Mouse (Mus musculus) stomach, embryonic 15.5 days (tissue): ENCODE data around the gene Fam71a. TPM values are rescaled to one million over a fixed set of nuclear protein-coding genes. Genes with fewer than 3 reads are reported as not detected.

Source experiments
- ATAC-seq: fragments of 200-750 bp; cut with Nextera tagmentation; 2 replicates; pipeline ENCODE4 v1.8.0; 2017; ENCODE audit warnings: low read depth, moderate number of reproducible peaks, moderate TSS enrichment; ENCODE audit not compliant: insufficient read depth, low FRiP score
- H3K27ac ChIP-seq: fragments of 300-500 bp; sonication (generic); 2 replicates; pipeline ENCODE4 v1.5.1; 2015; ENCODE audit warnings: mild to moderate bottlenecking, inconsistent platforms
- H3K27me3 ChIP-seq: fragments of 300-500 bp; sonication (generic); replicated peaks from 2 replicates; pipeline ENCODE4 v1.6.1; 2015; ENCODE audit warnings: inconsistent platforms
- H3K36me3 ChIP-seq: fragments of 300-500 bp; sonication (generic); 2 replicates; pipeline ENCODE4 v1.6.1; 2015; ENCODE audit warnings: inconsistent platforms
- H3K4me1 ChIP-seq: fragments of 300-500 bp; sonication (generic); 2 replicates; pipeline ENCODE4 v1.6.1; 2015; ENCODE audit warnings: inconsistent platforms
- H3K4me2 ChIP-seq: fragments of 300-500 bp; sonication (generic); 2 replicates; pipeline ENCODE4 v1.6.1; 2015; ENCODE audit warnings: mild to moderate bottlenecking, inconsistent platforms
- H3K4me3 ChIP-seq: fragments of 300-500 bp; sonication (generic); replicated peaks from 2 replicates; pipeline ENCODE4 v1.5.1; 2015; ENCODE audit warnings: inconsistent platforms
- H3K9ac ChIP-seq: fragments of 300-500 bp; sonication (generic); 2 replicates; pipeline ENCODE4 v1.6.1; 2015; ENCODE audit warnings: inconsistent platforms
- H3K9me3 ChIP-seq: fragments of 300-500 bp; sonication (generic); 2 replicates; pipeline ENCODE4 v1.6.1; 2016; ENCODE audit warnings: inconsistent platforms
- WGBS: fragments of 180-500 bp; shearing (Covaris S2); methylation state at CpG from one replicate; pipeline ENCODE4 v1.1.7; 2015; 5-methylcytosine and 5-hydroxymethylcytosine counted together
- polyA plus RNA-seq: library from polyadenylated mRNA; unstranded; fragments of >200 nt; fragmentation: Nextera tagmentation; extraction: Ambion mirVana; gene quantifications from 2 replicates; pipeline ENCODE4 v1.2.1, GENCODE M21; 2015

The Fam71a gene
- polyA plus RNA-seq, result not detected in 2 replicates

DNA sequence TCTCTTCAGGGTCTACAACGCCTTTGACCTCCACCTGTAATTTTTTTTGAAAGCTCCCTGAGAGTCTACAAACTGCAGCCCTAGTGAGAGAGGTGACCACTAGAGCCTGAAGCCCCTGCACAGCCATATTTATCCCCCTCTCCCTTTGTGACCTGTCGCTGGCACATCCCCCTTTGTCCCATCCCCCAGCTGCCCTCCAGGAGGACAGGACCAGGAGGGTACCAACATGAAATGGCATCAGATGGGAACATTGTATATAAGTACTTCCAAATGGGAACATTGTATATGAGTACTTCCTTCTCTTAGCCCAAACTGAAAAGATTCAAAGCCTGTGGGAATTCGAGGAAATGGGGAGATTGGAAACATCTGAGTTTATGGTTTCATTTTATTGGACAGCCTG lies at the start of gene Fam71a:
Gene Fam71a, minus strand, starts transcription at position 101 of the 400 bp plus-strand sequence.
- H3K27ac ChIP-seq, result no peak within 1 kb of the TSS
- WGBS, result 76% methylated on average over 3 of the region's 3 CpGs

DNA sequence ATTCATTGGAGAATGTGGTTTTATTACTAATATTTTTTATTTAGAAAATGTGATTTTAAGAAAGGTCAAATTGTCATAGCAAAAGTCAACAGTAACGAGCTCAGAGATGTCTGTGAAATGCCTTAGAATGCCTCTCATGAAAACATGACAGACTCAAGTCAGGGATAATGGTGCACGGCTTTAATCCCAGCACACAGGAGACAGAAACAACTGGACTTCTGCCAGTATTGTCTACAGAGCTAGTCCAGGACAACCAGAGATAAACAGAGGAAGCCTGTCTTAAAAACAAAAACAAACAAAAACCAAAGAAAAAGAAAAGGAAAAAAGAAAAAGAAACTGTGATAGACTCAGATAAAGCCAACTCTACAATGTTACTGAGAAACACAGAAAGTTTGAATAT lies 46.5 kb upstream of the Fam71a start:
- Histone ChIP-seq H3K36me3 (no peaks in the 10 kb centered on the region), H3K9me3 (no peaks in the 10 kb centered on the region), H3K4me3 (no peak overlapping the region), H3K4me2 (no peak overlapping the region), H3K27me3 (no peaks in the 10 kb centered on the region), H3K4me1 (0 out of 2 replicates have a peak, but pooled peaks cover under 1% of the 10 kb centered on the region), H3K27ac (no peak overlapping the region), H3K9ac (no peak overlapping the region)
- 44% methylated on average over 2 of the region's 2 CpGs for WGBS
- ATAC-seq, result no peak

More for the DNA sequence above, at the start of gene Fam71a:
- ATAC-seq, result no peak
- Histone ChIP-seq H3K4me1 (no peaks in the 10 kb centered on the region), H3K4me3 (no peak within 1 kb of the TSS), H3K4me2 (no peak within 1 kb of the TSS), H3K27me3 (no peaks in the 10 kb centered on the region), H3K9me3 (no peaks in the 10 kb centered on the region), H3K36me3 (no peaks in the 10 kb centered on the region), H3K9ac (no peak within 1 kb of the TSS)

DNA sequence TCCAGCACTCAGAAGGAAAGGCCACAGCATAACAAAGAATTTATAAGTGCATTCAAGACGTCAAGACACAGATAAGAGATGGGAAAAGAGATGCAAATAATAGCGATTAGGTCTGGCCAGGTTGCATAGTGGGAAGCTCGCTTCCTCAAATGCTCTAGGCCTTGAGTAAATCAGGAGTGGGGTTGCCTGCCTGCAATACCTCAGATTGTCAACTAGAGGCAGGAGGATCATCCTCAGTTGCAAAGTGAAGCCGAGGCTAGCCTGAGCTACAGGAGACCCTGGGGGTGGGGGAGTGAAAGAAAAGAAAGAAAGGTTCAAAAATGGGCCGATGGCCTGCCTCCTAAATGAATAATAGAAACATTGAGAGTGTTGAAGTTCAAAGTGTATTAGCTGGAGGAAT lies 41.2 kb upstream of the Fam71a start:
- Histone ChIP-seq H3K4me2 (no peak overlapping the region), H3K9ac (no peak overlapping the region), H3K4me1 (no peaks in the 10 kb centered on the region), H3K27ac (no peak overlapping the region), H3K27me3 (no peaks in the 10 kb centered on the region), H3K9me3 (no peaks in the 10 kb centered on the region), H3K4me3 (no peak overlapping the region), H3K36me3 (no peaks in the 10 kb centered on the region)
- ATAC-seq, result no peak
- 72% methylated on average over 5 of the region's 5 CpGs for WGBS

DNA sequence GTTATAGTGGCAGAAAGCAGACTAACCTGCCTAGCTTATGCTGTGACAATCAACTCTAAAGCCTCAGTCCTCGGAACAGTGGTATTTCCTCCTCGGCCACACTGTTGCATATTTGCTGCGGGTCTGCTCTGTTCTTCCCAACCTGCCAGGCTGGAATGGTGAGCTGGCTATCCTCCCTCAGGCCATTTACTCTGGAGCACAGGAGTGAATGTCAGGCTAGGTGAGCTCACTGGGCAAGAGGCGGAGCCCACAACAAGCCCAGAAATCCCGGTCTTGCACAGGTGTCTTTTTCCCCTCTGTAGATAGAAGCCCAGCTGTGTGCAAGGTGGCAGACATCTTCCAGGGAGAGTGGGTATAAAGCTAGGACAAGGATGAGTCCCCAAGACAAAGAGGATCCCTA lies 40.3 kb upstream of the Fam71a start:
- Histone ChIP-seq H3K4me1 (no peaks in the 10 kb centered on the region), H3K9ac (no peak overlapping the region), H3K4me3 (no peak overlapping the region), H3K36me3 (no peaks in the 10 kb centered on the region), H3K4me2 (no peak overlapping the region), H3K27me3 (no peaks in the 10 kb centered on the region), H3K9me3 (no peaks in the 10 kb centered on the region), H3K27ac (no peak overlapping the region)
- no peak for ATAC-seq
- 53% methylated on average over 5 of the region's 5 CpGs for WGBS

DNA sequence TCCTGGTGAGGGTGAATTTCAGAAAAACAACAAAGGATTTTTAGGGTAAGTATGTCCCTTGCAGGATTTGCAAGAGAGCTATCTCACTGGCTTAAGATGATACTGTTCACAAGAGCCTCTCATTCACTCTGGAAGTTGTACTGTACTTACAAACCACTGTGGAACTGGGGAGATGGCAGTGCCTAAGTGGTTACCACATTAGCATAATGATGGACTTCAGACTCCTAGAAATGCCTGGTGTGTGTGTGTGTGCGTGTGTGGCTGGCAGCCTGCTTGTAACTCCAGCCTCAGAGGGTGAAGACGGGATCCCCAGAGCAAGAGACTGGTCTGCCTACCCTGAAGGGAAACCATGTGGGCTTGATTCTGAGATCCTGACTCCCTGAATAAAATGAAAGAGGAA lies 38.9 kb upstream of the Fam71a start:
- Histone ChIP-seq H3K27me3 (no peaks in the 10 kb centered on the region), H3K9me3 (no peaks in the 10 kb centered on the region), H3K4me2 (no peak overlapping the region), H3K9ac (no peak overlapping the region), H3K27ac (no peak overlapping the region), H3K36me3 (no peaks in the 10 kb centered on the region), H3K4me3 (no peak overlapping the region), H3K4me1 (no peaks in the 10 kb centered on the region)
- WGBS, result 73% methylated on average over 2 of the region's 2 CpGs
- no peak for ATAC-seq

DNA sequence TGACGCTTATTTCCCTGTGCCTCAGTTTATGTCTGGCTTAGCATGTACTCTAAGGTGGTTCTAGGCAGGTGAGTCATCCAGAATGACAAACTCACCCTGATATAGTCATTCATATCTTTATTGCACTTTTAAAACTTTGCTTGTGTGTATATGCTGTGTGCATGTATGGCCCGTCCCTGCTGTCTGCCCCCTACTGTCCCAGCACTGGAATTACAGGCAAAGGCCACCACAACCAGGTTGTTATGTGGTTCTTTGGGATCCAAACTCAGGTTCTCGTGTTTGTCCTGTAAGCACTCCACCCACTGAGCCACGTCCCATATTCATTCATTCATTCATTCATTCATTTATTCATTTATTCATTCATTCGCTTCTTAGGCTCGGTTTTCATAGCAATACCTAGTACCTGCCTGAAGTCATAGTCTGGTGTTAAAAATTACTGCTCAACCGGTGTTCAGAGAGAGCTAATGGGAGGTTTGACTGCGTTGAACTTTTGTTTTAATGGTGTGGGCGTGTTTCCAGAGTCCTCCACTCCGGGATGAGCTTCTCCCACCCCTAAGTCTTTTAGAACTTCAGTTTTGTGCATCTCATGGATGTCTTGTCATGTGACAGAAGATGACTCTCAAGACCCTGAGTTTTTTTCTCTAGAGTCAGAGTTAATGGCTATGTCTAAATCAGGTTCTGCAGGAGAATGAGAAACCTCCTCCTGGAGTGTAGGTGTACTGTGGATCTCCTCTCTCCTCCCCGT lies 37.8 kb upstream of the Fam71a start:
- no peak overlapping the region for H3K4me2 ChIP-seq
- H3K4me1 ChIP-seq, result no peaks in the 10 kb centered on the region
- H3K9ac ChIP-seq, result no peak overlapping the region
- H3K27ac ChIP-seq, result no peak overlapping the region
- no peaks in the 10 kb centered on the region for H3K36me3 ChIP-seq
- no peak overlapping the region for H3K4me3 ChIP-seq
- no peak for ATAC-seq
- WGBS, result 83% methylated on average over 11 of the region's 11 CpGs
- H3K9me3 ChIP-seq, result no peaks in the 10 kb centered on the region
- H3K27me3 ChIP-seq, result no peaks in the 10 kb centered on the region

DNA sequence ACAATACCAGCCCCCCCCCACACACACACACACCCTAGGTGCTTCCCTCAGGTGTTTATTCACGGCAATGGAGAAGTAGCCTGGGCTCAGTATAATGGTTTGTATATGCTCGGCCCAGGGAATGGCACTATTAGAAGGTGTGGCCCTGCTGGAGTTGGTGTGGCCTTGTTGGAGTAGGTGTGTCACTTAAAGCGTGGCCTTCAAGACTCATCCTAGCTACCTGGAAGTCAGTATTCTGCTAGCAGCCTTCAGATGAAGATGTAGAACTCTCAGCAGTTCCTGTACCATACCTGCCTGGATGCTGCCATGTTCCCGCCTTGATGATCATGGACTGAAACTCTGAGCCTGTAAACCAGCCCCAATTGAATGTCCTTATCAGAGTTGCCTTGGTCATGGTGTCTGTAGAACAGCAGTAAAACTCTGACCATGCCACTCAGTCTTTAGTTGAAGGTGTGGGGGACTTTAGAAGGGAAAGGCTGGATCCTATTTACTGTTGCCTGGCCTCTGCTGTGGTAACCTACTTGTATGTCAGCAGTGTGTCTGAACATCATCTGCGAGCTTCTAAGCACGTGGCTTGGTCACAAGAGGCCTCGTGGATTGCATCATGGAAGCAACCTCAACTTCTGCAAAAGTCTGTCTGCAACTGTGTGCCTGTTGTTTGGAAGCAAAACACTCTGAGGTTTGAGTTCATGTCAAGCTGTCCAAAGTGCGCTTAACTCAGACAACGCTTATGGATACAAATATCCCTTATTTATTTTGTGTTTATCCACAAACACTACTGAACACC lies 36.4 kb upstream of the Fam71a start:
- Histone ChIP-seq H3K27me3 (no peaks in the 10 kb centered on the region), H3K4me3 (no peak overlapping the region), H3K4me2 (no peak overlapping the region), H3K27ac (no peak overlapping the region), H3K4me1 (no peaks in the 10 kb centered on the region), H3K36me3 (no peaks in the 10 kb centered on the region), H3K9me3 (no peaks in the 10 kb centered on the region), H3K9ac (no peak overlapping the region)
- no peak for ATAC-seq
- 83% methylated on average over 9 of the region's 9 CpGs for WGBS

DNA sequence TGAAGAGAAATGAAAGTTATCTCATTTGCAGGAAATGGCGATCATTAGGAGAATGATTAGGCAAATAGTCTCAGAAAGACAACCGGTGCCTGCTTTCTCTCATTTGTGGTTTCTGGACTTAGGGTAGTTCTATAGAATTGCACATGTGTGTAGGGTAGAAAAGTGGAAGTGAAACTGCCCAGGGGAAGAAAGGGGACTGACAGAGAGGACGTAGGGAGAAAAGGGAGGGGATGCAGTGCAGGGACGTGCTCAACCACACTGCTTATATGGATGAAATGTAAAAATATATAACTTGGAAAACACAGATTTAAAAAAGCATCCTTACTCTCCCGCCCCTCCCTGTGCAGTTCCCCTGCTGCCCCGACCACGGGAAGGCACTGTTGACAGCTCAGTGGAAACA lies 33.3 kb upstream of the Fam71a start:
- H3K4me2 ChIP-seq, result no peak overlapping the region
- ATAC-seq, result no peak
- H3K4me1 ChIP-seq, result no peaks in the 10 kb centered on the region
- no peaks in the 10 kb centered on the region for H3K9me3 ChIP-seq
- 61% methylated on average over 7 of the region's 7 CpGs for WGBS
- H3K27ac ChIP-seq, result no peak overlapping the region
- no peak overlapping the region for H3K4me3 ChIP-seq
- no peak overlapping the region for H3K9ac ChIP-seq
- no peaks in the 10 kb centered on the region for H3K36me3 ChIP-seq
- no peaks in the 10 kb centered on the region for H3K27me3 ChIP-seq

DNA sequence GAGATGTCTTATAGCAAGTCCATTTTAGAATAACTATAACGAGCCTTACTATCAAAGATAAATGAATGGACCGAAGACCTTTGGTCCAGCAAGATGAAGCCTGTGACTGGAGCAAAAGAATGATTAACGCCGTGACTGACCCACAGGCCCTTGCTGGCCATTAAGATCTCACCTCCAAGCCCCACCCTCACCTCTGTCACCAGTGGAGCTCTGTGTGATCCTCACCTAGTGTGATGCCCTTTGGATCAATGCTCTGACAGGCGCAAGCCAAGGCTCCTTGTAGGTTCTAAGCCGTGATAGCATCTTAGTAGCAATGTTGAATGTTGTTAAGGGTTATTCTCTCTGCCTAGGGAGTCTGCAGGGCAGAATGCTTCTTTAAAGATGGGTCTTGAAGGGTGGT lies 31.4 kb upstream of the Fam71a start:
- H3K9me3 ChIP-seq, result no peaks in the 10 kb centered on the region
- 86% methylated on average over 6 of the region's 6 CpGs for WGBS
- no peak overlapping the region for H3K9ac ChIP-seq
- H3K36me3 ChIP-seq, result no peaks in the 10 kb centered on the region
- no peak for ATAC-seq
- no peak overlapping the region for H3K4me3 ChIP-seq
- no peaks in the 10 kb centered on the region for H3K4me1 ChIP-seq
- H3K4me2 ChIP-seq, result no peak overlapping the region
- H3K27ac ChIP-seq, result no peak overlapping the region
- peaks cover 13% of the 10 kb centered on the region; the same call in 1 of the 2 replicates for H3K27me3 ChIP-seq

DNA sequence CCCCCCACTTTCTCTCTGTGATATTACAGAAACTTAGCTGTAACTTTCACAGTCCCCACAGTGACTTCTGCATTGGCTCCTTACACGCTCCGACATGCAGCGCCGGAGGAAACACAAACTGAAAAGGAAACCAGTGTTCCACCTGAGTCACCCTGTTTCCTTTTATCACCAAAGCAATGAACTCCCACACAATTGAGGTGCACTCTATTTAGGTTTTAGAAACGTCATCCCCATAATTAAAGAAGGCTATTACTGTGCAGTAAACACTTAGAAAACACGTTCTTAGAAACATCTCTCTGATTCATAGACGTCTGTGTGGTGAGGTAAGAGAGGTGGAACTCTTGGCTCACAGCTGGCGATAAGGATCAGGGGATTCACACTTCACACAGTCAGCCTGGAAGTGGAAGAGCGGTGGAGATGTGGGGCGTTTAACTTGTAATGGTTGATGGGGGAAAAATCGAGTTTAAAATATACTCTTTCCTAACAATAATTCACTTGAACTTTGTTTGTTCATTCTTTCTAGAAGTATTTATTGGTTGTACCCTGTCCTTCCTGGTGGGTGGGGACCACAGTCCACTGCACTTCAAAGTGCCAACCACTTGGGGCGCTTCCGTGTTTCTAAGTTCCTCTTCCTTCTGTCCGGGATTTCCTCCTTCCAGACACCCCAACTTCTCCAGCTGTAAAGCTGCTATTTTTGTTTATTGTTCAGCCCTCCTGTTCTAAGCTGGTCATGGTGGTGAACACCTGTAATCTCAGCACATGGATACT lies 29.2 kb upstream of the Fam71a start:
- H3K27me3 ChIP-seq, result peaks cover 19% of the 10 kb centered on the region
- H3K4me2 ChIP-seq, result no peak overlapping the region
- H3K4me1 ChIP-seq, result no peaks in the 10 kb centered on the region
- no peak for ATAC-seq
- no peak overlapping the region for H3K9ac ChIP-seq
- no peak overlapping the region; the same call in 1 of the 2 replicates for H3K27ac ChIP-seq
- no peaks in the 10 kb centered on the region for H3K9me3 ChIP-seq
- 37% methylated on average over 14 of the region's 14 CpGs for WGBS
- no peaks in the 10 kb centered on the region for H3K36me3 ChIP-seq
- H3K4me3 ChIP-seq, result no peak overlapping the region

DNA sequence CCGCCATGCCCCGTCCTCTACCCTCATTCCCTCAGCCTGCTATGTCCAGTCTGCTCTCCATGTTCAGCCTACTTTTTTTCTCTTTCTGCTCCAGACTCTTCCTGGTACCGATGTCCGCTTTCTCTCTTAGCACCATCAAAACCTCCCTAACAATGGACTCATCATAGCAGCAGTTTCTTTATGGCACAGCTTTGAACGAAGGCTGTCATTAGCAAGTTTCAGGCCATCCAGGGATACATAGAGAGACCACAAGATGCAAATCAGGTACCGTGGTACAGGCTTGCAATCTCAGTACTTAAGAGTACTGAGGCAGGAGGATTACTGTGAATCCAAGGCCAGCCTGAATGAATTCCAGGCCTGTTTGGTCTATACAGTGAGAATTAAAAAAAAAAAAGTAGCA lies 28.1 kb upstream of the Fam71a start:
- peaks cover 26% of the 10 kb centered on the region for H3K27me3 ChIP-seq
- no peaks in the 10 kb centered on the region for H3K9me3 ChIP-seq
- H3K27ac ChIP-seq, result no peak overlapping the region
- no peak overlapping the region for H3K4me2 ChIP-seq
- no peaks in the 10 kb centered on the region for H3K36me3 ChIP-seq
- no peak overlapping the region for H3K9ac ChIP-seq
- H3K4me3 ChIP-seq, result no peak overlapping the region
- no peaks in the 10 kb centered on the region for H3K4me1 ChIP-seq
- WGBS, result 85% methylated on average over 6 of the region's 6 CpGs
- no peak for ATAC-seq

DNA sequence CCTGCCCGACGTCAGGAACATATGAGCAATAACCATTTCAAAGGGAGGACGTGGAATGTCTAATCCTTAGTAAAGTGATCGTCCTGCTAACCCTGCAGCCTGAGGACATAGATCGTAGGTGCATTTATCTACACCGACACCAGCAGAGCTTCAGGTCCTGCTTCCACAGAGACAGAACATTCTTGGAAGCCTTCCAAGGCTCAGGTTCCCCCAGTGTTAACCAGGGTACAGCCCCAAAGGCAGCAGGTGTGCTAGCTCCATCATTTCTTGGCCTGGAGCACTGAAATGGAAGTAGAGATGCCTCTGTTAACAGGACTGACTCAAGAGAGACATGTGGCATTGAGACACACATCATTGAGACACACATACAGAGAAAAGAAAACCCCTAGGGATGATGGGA lies 27.6 kb upstream of the Fam71a start:
- H3K27ac ChIP-seq, result no peak overlapping the region
- H3K9me3 ChIP-seq, result no peaks in the 10 kb centered on the region
- 38% methylated on average over 6 of the region's 6 CpGs for WGBS
- no peak for ATAC-seq
- H3K9ac ChIP-seq, result no peak overlapping the region
- H3K36me3 ChIP-seq, result no peaks in the 10 kb centered on the region
- H3K4me3 ChIP-seq, result no peak overlapping the region
- peaks cover 30% of the 10 kb centered on the region for H3K27me3 ChIP-seq
- H3K4me1 ChIP-seq, result no peaks in the 10 kb centered on the region
- H3K4me2 ChIP-seq, result no peak overlapping the region
